Mouse (Mus musculus): Measurements from ENCODE around the gene Clec11a.

The Clec11a gene

GRCm38 (mm10) chr7:44280959-44281358, 25.7 kb downstream of the Clec11a start:
- no peak for DNase-seq (ENCODE audit: low spot score in 2 of 2)

- DNase-seq (ENCODE audit: low spot score in 2 of 2) = peak in 1 of 2 experiments; percentile 72
Measured at GRCm38 (mm10) chr7:44277250-44277622, 29.5 kb downstream of the Clec11a start.

- no peak for DNase-seq (ENCODE audit: low spot score in 2 of 2)
Measured at GRCm38 (mm10) chr7:44276461-44277249, 30.0 kb downstream of the Clec11a start.

DNA sequence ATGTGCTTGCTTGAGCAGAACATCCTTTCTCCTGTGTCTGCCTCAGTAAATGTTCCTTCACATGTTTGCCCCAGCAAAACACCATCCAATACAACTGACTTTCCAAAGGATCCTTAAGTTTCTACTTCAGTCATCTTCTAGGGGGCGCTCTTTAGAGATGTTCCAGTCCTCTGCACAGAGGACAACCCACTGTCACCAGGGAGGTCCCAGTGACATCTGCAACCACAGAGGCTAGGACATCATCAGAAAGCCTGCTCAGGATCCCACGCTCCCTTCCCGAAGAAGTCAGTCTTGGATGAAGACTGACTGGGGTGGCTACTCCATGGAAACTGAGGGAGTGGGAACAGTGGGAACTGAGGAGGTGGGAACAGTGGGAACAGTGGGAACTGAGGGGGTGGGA, 31.2 kb downstream of the Clec11a start:
- no peak for DNase-seq (ENCODE audit: low spot score in 2 of 2)

- DNase-seq (ENCODE audit: low spot score in 2 of 2) = no peak
Measured at GRCm38 (mm10) chr7:44274096-44274495, 32.6 kb downstream of the Clec11a start.

GRCm38 (mm10) chr7:44273446-44273845, 33.3 kb downstream of the Clec11a start:
- DNase-seq (ENCODE audit: low spot score in 2 of 2) = no peak

- DNase-seq (ENCODE audit: low spot score in 2 of 2) = no peak
Measured at GRCm38 (mm10) chr7:44272546-44272945, 34.2 kb downstream of the Clec11a start.

GRCm38 (mm10) chr7:44271309-44271708, 35.4 kb downstream of the Clec11a start:
- DNase-seq (ENCODE audit: low spot score in 2 of 2) = no peak

DNA sequence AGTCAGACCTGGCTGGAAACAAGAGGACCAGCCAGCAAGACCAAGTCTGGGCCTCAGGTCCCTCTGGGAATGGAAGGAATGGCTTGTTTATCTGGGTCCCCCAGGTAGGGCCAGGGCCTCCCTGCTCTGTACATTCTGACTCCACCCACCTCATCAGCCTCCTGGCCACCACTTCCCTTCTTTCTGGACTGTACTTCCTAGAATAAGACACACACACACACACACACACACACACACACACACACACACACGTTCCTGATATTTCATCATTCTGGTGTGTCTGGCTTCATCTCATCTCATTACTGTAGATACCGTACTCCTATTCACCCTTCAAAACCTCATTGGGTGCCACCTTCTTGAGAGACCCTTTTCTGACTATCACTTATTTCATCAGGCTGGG, 37.3 kb downstream of the Clec11a start:
- no peak for DNase-seq (ENCODE audit: low spot score in 2 of 2)

GRCm38 (mm10) chr7:44268117-44268516, 38.6 kb downstream of the Clec11a start:
- no peak for DNase-seq (ENCODE audit: low spot score in 2 of 2)

- DNase-seq (ENCODE audit: low spot score in 2 of 2) = peak; percentile 74 to 98
Measured at GRCm38 (mm10) chr7:44262791-44263643, 43.7 kb downstream of the Clec11a start.

GRCm38 (mm10) chr7:44261147-44261546, 45.6 kb downstream of the Clec11a start, which contains the start of gene Gm15517:
Gene Gm15517, plus strand, starts transcription at chr7:44261447.
- DNase-seq (ENCODE audit: low spot score in 2 of 2) = no peak

DNA sequence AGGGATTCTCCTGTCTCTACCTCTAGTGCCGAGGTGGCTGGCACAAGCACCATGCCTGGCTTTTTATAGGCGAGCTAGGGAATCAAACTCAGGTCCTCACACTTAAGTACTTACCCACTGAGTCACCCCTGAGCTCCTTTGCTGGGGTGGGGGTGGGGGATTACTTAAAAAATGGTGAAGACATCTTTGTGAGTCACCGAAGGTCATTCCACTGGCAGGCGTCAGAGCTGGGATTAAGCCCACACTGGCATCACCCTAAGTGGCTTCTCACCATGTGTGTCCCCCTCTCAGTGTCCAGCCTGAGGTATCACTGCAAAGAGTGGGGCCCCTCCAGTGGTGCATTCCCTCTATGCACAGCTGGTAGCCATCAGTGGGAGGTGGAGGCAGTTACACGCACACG, 46.3 kb downstream of the Clec11a start:
- DNase-seq (ENCODE audit: low spot score in 2 of 2) = no peak

DNA sequence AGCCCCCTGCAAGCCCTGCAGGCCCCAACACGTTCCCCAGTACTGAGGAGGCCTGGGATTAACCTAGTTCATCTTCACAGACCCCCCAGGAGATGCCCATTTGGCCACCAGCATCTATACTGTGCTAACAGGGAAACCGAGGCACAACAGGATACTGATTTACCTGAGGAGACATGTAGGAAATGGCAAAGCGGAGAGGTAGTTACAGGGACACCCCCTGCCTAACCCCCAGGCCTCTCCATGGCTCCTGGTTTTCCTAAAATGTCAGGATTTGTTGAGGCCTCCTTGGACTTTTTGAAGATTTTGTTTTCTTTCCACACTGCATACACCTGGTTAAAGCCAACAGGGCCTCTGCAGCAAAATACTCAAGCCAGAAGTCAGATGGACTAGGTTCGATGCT, 49.4 kb downstream of the Clec11a start, which contains the start of gene Acp4:
Gene Acp4 (minus strand): TSS at position 101 of the 400 bp plus-strand sequence.
- DNase-seq (ENCODE audit: low spot score in 2 of 2) = no peak

DNA sequence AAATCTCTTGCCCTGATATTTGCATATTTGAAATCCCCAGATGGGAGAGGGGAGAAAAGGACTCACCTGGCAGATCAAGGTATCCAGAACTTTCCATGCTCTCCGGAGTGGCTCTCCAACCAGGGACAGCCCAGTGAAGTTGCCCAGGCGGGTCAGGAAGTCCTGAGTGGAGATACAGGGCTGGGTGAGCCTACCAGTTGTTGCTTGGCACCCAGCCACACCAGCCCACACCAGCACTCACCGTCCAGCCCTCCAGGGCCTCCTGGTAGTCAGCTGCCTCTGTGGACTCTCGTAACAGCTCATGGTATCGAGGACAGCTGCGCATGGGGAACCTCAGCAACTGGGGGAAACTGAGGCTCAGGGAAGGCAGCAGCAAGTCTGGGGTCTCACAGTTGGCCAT, 51.8 kb downstream of the Clec11a start:
- DNase-seq (ENCODE audit: low spot score in 2 of 2) = no peak

DNA sequence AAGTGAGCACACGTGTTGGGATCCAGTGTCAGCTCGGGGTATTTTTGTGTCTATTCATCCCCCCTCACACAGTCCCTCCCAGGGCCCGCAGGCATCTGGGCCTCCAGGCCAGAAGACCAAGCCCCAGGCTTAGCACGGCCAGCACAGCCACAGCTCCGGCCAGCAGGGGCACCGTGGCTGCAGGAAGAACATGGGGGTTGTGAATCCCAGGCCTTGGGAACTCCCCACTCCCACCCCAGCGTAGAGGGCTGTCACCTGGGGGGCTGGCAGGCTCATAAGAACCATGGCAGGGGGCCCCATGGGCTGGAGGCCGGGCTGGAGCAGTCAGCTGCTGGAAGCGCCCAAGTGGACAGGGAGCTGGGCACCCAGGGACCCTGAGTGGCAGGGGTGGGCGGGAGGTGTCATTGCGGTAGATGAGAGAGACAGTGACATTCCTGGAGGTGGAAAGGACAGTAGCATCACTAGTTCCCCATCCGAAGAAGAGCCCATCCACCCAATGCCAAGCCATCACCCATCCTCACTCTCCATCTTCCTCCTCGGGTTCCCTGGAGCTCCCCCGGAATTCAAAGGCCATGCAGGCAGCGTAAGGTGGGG, 53.6 kb downstream of the Clec11a start:
- no peak for DNase-seq (ENCODE audit: low spot score in 2 of 2)

Measured in left cerebral cortex, adult 9 months (tissue).